Mouse (Mus musculus): Measurements from ENCODE around the gene Mmp14.

The Mmp14 gene

DNA sequence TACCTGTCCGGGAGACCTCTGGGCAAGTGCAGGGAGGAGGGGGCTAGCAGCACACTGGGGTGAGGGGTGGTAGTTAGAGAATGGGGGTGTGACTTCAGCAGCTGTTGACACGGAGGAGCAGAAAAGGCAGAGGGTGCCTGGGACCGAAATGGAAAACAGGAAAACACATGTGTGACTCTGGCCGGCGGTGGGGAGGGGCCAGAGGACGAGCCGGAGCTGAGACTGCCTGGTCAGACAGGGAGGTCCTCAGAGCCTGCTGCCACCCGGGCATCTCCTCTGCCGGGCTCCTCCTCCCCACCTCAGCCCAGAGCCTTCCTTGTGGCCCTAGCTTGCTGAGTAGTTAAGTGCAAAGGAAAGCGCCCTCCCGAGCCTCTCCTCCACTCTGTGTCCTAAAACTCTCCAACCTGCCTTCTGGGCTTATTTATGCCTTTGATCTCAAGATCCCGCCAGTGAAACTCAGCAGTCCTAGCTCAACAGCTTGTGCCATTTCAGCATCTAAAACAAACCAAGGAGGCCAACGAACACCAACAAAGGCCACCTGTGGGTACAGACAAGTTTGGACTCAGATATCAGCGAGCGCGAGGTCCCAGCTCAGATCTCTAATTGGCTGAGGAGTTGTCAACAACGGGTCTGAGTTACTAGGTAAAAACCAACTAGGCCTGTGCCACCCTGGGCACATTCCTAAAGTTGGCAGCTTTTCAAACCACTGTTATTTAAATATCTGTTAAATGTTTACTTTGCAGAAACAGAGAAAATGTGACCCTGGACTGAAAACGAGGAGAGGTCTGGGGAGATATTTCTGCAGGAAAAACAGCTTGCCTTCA, 17.3 kb upstream of the Mmp14 start:
- no peak for DNase-seq

DNA sequence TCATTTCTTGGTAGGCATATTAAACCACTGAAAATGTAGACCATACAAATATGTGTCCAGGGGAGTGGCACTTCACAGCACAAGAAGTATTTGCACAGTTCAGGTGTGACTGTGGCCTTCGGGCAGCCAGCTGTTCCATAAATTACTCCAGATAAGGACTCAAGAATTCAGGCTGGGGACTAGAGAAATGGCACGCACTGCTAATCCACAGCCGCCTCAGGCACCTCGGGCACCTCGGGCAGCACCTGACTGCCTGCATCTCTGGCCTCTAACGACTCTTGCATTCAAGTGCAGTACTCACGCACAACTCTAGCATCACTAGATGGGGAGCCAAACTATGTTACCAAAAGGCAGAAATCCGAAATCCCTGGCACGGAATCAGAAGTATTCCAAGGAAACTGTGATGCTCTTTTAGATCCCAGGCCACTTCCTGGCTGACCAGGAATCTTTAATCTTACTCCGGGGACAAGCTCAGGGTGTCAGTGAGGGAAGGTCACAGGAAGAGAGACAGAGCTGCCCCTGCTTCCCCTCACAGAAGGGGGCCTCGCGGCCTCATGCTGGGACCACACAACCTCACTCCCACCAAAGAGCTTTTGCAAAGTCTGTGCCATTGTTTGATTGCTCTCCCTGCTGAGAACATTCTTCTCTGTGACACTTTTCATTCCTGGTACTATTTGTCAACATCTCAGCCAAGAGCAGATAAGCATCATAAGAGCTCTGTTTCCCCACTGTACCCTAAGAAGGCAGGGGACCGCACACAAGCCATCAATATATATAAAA, 16.0 kb upstream of the Mmp14 start:
- DNase-seq: no peak

GRCm38 (mm10) chr14:54416229-54416775, 15.1 kb upstream of the Mmp14 start:
- DNase-seq: no peak

DNA sequence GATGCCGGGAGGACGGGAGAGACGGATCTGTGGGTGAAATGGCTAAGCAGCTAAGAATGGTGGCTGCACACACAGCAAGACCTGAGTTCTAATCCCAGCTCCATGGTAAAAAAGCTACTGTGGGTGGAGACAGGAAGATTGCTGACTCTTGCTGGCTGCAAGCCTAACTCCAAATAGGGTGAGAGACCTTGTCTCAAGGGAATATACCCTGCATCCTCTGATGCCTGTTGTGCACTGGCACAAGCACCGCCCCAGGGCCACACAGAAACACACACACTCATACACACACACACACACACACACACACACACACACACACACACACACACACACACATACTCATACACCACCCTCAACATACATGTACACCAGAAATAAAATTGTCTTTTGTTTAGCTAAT, 14.6 kb upstream of the Mmp14 start:
- DNase-seq: no peak

GRCm38 (mm10) chr14:54417623-54418081, 13.8 kb upstream of the Mmp14 start, which contains the start of gene Slc7a7:
Gene Slc7a7 (minus strand): TSS chr14:54417780.
- DNase-seq: no peak

DNA sequence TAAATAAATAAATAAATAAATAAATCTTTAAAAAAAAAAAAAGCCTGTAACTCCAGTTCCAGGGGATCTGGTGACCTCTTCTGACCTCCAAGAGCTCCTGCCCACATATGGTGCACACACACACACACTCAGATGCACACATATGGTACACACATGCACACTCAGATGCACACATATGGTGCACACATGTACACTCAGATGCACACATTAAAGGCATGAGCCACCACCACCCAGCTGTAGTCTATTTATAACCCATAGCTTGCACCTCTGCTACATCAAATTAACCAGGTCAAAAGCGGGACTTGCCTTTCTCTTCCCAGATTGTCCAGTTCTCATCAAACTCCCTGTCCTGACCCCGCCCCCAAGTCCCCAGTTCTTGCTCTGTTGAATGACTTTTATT, 10.4 kb upstream of the Mmp14 start:
- no peak for DNase-seq

GRCm38 (mm10) chr14:54423406-54423805, 8.0 kb upstream of the Mmp14 start:
- DNase-seq: no peak

- no peak for DNase-seq
Measured at GRCm38 (mm10) chr14:54424634-54425033, 6.8 kb upstream of the Mmp14 start.

- DNase-seq: no peak
Measured at GRCm38 (mm10) chr14:54425540-54425939, 5.9 kb upstream of the Mmp14 start.

- no peak for DNase-seq
Measured at GRCm38 (mm10) chr14:54426003-54426688, 5.3 kb upstream of the Mmp14 start.

- DNase-seq: peak; percentile 88
Measured at GRCm38 (mm10) chr14:54426689-54427398, 4.6 kb upstream of the Mmp14 start, which contains the start of gene Mrpl52. Gene Mrpl52 (plus strand): TSS chr14:54426909.

DNA sequence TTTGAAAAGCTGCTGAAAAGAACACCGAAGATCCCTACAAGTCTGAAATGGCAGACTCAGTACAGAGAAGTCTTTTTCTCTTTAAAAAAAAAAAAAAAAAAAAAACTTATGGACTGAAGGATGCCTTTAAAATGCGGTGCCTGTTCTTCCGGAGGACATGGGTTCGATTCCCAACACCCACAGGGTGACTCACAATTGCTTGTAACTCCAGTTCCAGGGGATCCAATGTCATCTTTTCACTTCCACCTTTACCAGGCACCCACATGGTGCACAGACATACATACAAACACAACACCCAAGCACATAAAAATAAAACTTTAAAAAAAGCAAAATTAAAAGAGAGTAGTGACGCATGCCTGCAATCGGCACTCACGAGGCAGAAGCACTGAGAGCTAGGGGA, 3.7 kb upstream of the Mmp14 start:
- no peak for DNase-seq

DNA sequence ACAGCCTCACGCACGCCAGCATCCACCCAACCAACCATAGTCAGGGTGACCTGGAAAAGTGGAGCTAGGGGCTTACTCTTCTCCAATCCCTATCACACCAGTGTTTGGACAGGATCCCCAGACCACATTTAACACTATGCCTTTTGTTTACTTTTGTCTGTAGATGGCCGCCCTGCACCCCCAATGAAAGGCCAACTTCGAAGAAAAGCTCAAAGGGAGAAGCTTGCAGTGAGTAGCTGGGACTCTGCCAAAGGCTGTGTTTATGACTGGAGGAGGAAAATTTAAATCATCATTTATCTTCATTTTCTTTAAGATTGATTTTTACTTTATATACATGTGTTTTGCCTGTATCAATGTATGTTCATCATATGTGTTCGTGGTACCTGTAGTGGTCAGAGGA, 3.0 kb upstream of the Mmp14 start:
- no peak for DNase-seq

GRCm38 (mm10) chr14:54429332-54430093, 1.9 kb upstream of the Mmp14 start:
- DNase-seq: no peak

DNA sequence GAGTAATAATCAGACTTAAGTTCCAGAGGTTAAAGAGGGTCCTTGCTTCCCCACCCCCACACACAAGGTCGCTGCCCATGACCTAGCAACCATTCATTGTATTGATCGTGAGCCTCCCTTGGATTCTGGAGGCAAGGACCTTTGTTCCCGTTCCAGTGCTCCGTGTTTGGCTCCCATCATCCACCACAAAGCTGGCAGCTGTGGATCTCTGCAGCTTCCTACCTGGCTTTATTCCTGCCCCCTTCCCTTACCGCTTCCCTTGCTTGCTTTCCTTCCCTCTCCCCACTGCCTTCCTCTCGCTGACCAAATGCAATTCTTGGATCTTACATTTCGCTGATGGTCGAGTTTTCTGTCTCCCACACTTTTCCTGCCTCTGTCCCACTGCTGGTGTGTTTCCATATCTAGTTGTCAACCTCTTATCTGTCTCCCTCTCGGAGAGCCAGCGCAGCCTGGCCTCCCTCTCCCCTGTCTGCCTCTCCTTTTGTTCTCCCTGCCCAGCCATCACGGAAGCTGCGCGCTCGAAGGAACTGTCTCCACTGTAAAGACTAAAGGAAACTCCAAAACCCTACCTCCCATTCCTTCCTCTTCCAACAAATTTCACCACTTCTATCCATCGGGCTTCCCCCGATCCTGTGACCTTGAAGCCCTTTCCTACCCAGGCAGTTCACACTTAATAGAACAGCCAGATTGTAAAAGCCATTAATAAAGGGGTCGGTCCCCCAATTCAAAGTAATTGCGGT, 836 bp upstream of the Mmp14 start:
- DNase-seq: no peak

DNA sequence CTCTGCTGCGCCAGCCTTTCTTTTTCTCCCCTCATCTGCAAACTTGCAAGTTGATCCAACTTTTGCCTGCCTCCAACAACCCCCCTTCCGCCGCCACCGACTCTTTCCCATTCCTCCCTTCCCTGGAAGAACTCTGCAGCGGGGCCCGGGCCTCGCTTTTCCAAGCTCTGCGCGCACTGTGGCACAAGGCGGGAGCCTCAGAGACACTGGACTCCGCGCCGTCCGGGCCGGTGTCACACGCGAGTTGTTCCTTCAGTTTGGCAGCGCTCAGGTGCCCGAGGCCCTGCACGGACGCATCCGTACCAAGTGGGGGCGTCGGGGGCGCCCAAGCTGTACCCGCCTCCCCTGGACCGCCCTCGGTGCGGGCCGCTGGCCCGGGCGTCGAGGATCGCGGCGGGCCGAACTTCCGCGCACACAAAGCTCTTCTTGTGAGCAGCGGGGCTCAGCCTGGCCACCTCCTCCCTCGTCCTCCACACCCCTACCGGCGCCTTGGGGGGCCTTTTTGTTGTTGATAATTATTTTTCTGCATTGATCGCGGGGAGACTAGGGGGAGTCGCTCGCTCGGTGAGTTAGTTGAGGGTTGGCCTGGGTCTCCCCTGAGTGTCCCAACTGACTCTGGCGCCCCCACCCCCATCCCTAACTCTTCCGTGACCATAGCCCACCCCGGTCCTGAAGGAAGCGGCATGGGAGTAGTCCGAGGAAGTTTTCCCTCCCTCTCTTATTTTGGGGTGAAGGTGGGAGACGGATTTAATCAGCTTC, 845 bp downstream of the Mmp14 start:
- DNase-seq: peak; percentile 22

DNA sequence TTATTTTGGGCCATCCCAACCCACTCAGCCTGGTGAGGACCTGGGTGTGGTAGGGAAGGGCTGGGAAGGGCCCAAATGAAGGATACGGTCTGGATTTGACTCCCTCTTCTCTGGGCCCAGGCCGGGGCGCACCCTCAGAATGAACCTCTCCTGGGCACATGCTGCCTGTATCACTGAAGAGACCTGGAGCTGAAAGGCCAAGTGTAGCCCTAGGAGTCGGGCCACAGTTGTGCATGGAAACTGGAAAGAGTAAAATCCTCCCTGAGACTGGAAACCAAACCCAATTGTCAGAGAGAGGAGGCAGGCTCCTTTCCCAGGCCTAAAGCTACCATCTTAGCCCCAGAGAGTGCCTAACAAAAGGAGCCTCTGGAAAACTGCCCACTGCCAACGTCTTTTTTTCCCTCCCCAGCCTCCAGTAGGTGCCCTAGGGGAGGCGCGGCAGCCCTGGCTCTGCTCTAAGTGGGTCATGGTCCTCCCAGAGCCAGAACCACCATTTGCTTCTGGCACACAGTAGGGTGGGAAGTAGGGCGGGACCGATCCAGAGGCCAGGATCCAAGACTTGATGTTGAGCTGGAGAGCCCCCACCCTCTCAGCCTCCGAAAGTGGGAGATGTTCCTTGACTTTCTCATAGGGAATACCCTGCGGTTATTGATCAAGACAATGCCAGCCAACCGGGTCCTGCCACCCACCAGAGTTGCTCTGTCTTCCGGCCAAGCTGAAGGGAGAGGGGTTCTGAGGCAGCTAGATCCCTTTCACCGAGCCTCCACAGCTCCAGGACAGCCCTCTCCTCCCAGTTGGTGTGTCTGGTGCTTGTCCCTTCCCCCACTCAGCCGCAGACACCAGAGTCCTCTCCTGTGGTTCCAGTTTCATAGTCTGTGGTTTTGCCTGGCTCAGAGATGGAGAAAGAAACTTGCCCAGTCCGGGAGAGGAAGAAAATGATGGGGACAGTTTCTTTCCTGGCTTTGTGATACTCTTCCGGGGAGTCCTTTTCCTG, 1.7 kb downstream of the Mmp14 start:
- peak; percentile 43 for DNase-seq

DNA sequence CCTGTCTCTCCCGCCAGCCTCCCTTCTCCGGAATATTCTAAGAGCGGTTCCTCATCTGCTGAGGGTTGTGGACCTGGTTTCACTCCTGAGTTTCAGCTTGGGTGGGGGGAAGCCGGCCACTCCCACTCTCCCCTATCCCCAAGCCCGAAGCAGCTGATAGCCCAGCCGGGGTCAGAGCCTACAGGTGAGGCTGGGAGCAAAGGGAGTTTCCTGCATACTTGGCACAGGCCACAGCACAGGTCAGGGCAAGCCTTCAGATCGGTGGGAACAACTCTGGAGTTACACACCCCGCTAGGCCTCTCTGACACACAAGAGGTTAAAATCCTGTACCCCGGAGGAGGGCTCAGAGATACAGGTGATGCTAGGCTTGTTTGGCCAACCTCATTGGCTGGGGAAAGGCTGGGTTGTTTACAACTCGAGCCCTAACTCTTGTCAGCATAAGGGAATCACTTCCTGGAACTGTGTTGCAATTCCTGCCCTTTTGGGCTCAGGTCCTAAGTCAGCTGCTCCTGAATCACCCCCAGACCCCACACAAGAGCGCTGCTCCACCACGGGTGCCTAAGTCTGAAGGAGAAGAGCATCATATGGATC, 2.6 kb downstream of the Mmp14 start:
- DNase-seq: no peak
